Mouse (Mus musculus) c-Kit-positive CD71-positive TER-119-negative erythroid progenitor cells, embryonic 14.5 days (primary cell): ENCODE measurements around the gene Mmadhc.

Source experiments
- DNase-seq: peaks from one replicate; pipeline ENCODE4 v3.0.0-alpha.2; 2013; ENCODE audit warnings: low read depth

The Mmadhc gene

DNA sequence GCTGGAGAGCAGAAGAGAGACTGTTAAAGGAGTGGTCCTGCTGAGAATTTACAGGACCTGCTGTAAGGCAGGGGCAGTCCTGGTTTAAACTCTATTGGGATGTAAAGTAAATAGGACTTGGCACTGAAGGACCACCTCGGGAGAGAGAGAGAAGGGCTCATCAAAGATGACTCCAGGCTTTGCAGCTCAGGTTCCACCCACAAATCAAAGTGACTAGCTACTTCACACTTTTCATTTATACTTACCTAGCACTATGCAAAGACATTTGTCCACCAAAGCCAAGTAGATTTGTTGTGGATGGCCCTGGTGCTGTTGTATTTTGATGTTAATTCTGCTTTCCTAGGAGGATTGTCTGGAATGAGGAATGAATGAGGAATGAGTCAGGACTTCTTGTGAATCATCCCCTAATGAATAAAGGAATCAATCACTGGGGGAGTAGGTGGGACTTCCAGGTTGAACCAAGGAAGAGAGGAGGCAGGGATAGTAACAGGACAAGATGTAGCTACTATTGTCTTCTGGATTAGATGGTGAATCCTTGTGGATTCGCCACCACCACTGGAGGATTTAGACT lies 31.3 kb downstream of the Mmadhc start:
- no peak for DNase-seq

DNA sequence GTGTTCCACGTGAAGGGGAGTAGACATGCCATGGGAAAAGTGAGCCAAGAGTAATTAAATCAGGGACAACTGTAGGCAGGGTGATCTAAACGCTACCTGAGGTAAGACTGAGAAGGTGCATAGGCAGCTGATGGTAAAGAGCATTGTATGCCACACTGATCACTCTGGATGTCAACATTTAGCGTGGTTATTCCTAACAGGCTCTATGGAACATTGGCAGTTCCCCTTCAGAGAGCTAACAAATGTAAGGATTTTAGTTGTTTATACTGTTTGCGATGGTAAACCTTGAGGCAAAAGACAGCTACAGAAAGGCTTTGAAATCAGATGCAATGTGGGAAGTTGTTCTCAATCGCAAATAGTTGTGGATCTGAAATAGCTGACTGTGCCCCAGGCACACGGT lies 32.5 kb downstream of the Mmadhc start:
- DNase-seq = no peak

DNA sequence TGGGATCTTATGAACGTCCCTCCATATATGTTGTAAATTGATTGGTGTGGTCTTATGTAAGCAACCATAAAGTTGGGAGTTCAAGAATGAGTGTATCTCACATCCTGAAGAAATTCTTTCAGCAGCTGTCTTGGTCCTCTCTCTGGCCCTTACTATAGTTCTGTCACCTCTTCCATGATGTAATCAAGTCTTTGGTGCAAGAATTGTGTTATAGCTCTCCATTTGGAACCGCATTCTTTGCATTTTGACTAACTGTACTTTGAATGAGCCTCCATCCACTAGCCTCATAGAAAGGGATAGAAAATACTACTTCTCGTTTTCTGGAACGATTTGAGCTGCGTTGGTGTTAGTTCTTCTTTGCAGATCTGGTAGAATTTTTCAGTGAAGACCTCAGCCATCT lies 41.6 kb downstream of the Mmadhc start:
- no peak for DNase-seq

DNA sequence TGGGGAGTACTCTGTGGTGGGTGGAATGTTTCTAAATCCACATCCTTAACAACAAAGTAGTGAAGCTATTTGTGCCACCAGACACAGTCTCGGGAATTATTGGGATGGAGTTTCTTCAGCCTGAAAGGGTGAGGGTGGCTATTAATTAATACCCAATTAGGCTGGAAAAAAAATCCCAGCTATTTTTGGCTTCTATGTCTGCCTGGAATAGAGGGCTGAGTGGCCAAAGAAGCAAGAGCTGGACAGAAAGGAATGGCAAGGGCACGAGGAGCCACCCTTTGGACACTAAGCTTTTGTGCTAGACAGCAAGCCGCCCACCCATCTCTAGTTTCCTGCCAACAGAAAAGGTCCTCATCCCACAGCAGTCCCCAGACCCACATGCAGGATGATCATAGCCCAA lies 48.0 kb downstream of the Mmadhc start:
- no peak for DNase-seq

DNA sequence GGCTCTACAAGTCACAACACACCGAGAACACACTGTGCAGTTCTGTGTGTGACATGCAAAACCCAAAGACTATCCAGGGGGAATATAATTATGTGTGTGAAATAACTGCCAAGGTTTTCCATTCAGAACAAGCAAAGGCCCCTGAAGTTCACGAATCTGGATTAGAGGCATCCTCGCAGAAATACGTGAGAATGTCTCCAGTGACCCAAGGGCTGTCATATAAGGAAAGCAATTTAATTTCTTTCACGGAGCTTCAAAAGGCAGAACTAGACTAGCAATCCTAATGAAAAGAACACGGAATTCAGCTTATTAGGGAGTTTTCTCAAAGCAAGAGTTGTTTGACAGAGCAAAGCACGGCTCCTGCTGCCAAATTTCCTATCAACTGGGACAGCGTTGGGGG lies 63.1 kb downstream of the Mmadhc start:
- no peak for DNase-seq
